Mouse (Mus musculus): ENCODE data around the gene Tmem50a.

Tmem50a gene

DNA sequence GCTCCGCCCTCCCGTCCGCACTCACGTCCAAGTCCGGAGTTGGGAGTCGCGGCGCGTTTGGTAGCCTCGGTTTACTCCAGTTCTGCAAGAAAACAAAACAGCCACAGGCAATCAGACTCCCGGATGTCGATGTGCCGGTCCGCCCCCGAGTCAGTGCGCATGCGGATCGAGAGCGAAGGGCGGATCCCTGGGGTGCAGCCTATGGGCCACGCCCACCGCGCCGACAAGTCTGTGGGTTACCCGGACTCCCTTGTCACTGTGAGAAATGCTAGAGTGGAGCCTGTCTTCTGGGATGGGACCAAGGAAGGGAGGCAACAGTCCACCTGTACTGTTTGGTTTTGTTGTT, at the start of gene Tmem50a:
TSS of gene Tmem50a (minus strand) at position 161 of the 346 bp plus-strand sequence.
- DNase-seq, result peak; percentile 88

DNA sequence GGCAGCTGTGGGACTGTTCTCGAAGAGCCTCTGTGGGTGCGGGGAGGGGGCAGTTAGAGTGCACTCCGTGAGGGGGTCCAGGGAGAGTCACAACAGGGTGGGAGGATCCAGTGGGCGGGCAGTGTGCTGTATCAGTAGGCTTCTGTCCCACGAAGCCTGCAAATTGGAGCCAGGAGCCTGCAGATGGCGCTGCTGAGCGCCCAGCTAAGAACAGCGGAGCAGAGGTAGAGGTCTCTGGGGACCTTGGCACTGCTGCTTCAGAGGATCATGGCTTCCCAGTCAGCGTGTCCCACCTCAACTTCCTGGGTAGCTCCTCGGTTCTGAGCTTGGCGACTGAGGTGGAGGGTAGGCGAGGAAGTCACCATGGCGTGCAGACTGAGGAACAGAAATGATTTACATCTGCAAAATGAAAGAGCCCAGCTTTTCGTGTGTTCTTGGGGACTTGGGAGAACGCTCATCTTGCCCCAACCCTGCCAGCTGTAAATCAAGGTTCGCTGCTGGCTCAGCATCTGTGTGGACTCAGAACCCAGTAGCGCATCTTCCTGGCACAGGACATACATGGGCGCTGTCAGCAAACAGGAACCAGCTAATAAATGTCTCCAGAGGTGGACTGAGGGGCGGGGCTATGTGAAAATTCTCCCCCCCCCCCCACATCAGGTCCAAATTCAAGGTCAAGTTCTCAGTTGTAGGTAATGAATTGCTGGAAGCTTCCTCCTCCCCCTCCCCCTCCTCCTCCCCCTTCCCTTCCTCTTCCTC, 48.4 kb upstream of the Tmem50a start:
- no peak for DNase-seq

DNA sequence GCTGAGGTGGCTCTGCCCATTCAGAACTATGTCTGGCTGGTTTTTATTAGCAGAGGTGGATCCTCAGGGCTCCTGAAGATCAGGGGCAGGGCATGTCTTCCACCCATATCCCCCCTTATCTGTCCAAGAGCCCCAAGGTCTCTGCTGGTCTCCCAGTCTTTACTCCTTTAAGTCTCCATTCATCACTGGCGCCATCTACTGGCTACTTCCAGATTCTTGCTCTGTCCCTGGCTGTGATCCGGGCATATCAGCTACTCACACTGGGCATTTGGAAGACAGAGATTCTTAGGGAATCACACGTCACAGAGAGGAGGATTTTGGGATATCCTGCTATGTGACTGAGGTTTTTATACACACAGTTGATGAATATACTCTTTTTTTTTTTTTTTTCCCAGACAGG, 41.5 kb upstream of the Tmem50a start:
- no peak for DNase-seq

DNA sequence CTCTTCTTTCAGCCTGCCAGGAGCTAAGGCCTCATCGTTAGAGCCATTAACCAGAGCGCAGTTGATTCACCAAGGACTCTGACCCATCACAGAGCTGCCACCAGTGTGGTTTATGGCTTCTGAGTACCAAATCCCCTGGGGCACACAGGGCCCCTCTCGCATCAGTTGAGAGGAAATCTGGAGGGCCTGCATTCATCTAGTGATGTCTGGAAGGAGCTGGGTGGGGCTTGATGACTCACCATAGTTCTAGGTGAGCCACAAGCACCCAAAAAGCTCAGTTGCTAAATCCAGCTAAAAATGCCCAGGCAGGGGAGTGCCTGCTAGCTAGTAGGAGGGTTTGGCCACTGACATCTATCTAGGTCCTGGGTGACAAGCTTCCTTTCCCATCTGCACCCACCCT, 41.0 kb upstream of the Tmem50a start:
- no peak for DNase-seq

DNA sequence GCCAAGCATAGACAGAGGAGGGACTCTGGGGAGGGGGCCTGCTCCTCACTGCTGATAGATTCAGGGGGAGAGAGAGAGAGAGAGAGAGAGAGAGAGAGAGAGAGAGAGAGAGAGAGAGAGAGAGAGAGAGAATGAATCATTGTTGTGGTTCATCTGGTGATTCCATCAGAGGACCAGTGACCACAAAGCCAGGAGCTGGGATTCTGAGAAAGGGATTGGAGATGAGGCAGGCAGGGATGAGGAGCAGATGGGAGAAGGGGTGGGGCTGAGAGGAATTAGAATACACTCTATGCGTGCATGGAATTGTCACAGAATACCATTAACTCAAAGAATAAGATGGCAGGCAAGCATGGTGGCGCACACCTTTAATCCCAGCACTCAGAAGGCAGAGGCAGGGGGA, 40.4 kb upstream of the Tmem50a start:
- no peak for DNase-seq

DNA sequence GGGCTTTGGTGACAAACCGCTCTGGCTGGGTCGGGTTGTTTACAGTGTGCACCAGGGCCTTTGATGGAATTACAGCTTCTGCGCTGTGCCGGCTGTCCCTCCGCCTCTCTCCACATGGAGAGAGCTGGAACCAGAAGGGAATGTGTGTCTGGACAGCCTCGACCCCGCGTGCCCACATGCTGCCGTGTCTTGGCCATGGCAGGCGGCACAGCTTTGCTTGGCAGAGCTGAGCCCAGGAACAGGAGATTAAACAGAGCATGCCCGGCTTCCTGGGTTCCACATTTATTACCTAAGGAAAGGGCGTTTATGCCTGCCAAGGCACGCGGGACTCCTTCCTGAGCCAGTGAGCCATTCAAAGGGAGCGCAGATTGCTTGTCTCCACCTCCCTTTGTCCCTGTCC, 39.6 kb upstream of the Tmem50a start:
- DNase-seq, result no peak

DNA sequence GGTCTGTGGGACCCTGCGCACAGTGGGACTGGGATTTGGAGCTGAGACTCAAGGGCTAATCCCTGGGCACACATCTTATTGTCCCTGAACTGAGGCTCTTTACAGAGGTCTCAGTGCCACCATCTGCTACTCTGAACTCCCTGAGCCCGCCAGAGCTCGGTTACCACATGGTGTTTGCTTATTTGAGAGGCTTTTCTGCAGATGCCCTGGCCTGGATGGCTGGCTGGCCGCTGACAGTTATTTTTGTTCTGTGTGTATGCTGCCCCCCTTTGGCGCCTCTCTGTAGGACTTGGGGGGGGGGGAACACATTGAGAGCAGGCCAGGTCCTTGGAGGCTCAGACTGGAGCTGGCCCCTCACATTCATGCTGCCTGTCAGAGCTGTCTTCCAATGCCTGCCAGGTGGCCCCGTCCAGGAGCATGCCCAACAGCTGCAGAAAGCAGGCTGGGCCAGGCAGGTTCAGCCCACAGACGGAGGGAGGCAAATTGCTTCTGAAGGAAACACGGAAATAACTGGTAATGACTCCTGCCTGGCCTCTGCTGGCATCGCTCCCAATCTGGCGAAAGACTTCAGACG, 35.8 kb upstream of the Tmem50a start:
- no peak for DNase-seq

DNA sequence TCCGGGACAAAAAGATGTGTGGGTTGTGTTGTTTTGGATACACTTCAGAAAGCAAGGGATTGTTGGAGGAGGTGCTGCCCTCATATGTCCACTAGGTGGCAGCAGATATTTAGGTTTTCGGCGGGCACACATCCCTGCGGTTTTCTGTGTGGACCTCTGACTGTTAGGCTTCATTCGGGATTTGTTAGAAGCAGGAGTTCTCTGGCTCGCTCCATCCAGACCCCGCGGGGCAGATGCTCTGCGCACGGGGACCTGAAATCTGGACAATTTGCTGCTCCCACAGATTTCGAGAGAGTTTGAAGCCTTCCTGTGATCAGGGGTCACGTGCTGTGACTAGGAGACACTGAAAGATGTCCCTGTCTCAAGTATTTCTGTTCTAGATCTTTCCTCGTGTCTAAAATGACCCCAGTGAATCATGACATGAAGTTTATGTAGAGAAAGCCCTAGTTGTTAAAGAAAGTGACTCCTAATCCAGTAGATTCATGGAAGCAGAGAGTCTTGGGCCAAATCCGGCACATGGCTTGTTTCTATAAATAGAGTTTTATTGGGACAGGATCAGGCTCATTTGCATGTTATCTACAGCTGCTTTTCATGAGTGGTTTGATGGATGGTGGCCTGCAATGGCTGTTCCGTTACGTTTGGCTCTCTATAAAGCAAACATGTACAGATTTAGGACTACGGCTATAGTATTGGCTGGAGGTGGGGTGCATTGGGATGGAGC, 31.4 kb upstream of the Tmem50a start:
- peak; percentile 74 for DNase-seq

DNA sequence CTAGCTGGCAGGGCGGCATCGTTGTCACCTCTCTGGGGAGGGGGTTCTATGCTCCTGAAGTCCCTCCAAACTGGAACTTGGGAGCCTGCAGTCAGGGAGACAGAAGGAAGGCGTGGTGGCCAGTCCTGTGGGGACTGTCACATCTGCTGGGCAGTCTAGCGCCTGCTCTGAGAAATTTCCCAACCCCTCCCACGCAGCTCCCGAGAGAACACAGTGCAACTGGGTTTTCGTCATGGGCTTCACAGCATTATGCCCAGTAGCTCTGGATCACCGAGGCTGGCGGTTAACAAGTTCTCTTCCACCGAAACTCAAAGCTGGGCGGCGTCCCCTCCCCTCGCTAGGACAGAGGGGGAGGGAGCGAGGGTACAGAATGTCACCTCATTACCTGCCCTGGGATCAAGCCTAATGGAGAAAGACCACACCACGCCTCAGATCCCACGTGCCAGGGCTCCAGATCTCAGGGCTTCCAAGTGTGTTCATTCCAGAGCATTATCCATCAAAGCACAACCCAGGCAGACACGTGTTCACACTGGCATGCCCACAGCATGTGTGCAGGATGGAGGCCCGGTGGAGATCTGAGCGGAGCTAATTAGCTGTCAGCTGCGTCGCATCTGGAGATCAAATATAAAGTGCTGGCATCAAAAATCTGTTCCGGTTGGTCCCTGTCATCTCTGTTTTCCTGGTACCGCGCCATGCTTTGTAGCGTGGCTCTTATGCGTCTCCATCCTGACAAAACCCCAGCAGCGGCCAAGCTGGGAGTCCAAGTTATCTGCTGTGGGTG, 29.1 kb upstream of the Tmem50a start:
- DNase-seq, result peak; percentile 25

DNA sequence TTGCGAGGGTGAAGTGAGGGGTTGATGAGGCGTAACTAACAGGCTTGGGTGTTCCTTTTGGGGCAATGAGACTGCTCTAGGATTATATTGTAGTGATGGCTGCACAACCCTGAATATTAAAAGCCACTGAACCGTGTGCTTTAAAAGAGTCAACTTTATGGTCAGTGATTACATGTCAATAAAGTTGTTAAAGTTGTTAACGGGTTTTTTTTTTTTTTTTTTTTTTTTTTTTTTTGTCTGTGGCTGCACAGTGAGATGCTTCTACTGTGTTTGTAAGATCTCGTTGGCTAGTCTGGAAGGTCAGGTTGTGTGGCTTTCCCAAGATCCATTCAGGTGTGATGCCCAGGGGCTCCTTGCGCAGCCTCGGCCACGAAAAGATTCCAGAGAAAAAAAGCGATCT, 25.1 kb upstream of the Tmem50a start:
- no peak for DNase-seq

DNA sequence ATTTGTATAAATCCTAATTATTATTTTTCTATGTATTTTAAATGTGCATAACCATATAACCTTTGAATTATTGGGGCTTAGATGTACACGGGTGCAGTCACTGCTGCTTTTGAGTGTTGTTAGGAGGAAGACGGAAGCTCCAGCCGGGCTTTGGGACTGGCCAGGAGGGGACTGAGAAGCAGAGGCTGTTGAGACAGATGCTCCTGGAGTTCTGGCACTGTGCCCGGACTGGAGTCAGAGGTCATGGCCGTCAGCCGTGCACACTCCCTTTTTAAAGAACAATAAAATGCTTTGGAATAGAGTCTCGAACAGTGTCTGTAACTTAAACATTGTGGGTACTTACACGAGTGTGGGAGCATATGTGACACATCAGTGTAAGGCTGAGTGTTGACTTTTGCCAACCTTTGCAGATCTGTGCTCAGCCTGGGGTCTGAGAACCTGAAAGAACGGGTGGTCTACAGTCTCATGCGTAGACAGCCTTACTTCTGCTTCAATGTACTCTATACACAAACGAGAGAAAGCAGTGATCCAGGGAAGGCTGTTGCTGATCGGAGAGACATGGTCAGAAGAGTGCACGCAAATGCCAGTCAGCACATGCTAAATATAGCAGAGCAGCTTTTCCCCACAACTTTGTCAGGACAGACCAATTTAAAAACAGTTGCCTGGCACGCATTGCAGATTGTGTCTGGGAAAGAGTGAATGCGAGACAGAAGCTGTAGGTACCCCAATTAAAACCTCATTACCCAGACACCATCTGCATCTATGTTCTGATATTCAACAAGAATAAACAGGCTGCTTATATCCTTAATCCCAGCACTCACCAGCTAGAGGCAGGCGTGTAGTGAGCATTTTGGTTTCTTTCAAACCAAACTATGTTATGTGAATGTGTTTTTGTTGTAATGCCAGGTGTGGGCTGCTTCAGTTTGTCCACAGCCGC, 22.7 kb upstream of the Tmem50a start:
- no peak for DNase-seq

DNA sequence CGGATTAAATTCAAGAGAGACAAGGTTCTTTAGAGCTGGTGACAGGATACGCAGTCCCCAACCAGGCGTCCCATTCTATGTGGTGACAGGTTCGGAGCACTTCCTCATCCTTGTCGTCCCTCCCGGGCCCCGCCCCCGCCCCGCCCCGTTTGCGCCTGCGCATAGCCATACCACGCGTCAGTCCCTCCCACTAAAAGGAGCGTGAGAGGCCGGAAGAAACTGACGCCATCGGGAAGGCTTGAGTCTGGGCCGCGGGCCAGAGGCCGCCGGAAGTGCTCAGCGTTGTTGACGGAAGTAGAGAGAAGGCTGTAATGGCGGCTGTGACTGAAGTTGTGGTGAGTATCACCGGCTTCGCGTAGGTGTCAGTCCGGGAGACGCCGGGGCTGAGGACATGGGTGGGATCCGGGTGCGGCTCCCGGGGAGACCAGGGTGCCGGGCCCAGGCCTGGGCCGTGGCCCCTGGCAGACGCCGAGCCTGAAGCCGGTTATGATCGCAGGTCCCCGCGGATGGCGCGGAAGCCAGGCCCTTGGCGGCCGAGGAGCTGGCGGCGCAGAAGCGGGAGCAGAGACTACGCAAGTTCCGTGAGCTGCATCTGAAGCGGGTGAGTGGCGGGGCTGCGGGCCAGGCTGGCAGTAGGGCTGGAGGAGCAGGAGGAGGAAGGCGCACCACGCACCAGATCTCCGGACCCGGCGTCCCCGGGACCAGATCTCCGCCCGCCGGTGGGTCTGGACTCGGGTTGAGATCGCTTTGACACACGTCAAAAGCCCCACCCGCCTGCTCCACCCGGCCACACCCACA, 16.1 kb upstream of the Tmem50a start, which contains the start of gene Syf2:
TSS of gene Syf2 (plus strand) at position 215 of the 798 bp plus-strand sequence.
- peak; percentile 91 for DNase-seq

DNA sequence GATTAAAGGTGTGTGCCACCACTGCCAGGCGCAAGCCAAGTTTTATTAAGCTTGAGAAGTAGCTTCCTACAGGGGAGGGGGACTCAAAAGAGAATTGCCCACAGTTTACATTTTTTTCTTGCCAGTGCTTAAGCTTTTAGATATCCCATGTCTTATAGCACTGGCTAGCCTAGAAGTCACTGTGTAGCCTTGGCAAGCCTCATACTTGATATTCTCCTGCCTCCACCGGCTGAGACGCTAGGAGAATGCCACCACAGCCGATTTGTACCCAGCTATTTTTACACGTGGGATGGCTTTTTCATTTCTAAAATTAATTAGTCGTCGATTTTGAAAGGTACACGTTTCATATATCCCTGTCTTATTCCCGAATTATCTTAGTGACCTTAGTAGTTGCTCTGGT, 15.4 kb upstream of the Tmem50a start:
- DNase-seq, result no peak

DNA sequence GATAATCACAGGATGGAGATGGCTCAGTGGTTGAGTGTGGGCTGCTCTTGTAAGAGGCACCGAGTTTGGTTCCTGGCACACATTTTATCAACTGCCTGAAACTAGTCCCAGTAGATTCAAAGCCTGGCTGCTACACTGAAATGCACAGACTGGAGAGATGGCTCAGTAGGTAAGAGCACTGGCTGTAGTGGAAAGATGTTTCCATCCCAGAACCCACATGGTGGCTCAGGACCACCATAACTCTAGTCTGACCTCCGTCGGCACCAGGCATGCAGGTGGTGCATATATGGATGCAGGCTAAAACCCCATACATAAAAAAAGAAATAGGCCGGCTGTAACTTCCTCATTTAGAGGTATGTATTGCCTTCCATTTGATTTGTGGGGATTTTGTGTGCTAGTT, 14.7 kb upstream of the Tmem50a start:
- no peak for DNase-seq

DNA sequence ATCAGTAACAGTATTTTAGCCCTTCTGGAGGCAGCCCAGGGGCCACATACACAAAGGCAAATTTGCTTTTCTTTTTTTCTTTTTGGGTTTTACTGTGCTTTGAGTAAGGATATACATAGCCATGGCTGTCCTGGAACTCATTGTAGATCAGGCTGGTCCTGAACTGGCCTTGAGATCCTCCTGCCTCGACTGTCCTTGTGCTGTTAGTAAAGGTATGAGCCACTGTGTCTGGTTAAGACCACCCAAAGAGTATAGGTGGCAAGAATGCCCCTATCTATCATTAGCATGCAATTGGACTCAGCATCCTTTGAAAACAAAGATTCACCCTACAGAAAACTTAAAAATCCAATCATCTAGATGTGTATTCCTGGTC, 13.6 kb upstream of the Tmem50a start:
- no peak for DNase-seq

DNA sequence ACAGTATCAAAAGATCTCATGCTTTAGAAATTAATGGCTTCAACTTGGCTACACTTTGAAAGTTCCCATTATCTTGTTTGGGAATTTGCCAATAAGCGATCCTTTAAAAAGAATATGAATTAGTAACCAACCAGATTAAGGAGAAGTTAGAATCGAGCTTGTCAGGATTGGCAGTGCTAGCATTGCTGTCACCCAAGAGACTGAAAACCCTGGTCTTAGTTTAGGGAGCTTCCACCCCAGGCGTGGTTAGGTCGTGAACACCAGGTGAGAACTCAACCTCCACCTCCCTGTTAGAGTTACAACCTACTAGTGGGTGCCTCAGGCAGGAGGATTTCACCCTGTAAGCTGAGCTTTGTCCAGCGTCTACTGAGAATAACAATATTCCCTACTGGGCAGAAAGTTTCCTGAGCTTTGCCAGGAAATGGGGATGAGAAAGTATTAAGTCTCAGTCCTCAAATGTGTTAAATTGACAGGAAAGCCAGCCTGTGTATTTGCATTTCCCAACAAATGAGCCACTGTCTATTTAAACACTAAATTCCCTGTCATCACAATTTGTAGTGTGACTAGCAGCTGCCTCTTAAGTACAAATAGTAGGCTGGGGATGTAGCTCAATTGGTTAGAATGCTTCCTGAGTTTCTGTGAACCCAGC, 13.1 kb upstream of the Tmem50a start:
- no peak for DNase-seq

DNA sequence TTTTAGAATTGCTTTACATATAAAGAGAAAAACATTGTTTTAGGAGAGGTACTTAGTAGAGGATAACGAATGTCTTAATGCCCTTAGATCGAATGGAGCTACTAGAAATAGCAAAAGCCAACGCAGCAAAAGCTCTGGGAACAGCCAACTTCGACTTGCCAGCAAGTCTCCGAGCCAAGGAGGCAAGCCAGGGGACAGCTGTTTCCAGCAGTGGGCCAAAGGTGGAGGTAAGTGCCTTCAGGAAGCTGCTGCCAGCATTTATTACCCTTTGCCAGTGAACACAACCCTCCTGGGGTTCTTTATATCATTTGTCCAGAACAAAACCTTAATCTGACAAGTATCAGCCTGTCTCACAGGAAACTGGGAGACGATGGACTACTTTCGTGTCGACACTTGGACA, 10.4 kb upstream of the Tmem50a start:
- DNase-seq, result no peak

DNA sequence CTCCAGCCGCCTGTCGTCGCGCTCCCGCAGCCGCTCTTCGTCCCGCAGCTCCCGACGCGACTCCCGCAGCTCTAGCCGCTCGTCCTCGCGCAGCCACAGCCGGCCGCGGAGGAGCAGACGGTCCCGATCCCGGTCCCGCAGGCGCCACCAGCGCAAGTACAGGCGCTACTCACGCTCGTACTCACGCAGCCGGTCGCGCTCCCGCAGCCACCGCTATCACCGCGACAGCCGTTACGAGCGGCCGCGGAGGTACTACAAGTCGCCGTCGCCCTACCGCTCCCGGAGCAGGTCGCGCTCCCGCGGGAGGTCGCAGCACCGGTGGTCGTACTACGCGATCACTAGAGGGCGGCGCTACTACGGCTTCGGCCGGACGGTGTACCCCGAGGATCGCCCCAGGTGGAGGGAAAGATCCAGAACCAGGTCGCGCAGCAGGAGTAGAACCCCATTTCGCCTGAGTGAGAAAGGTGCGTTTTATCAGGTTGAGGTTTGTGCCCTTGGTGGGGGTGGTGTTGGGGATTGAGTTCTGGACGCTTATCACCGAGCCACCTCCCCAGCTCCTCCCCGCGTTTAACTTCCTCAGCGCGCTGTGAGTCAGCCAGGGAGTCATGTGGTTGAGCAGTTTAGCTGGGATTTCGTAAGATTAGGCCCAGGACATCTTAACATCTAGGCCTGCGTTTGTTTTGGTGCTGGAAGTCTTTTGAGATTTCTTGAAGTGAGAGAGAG, 9.4 kb upstream of the Tmem50a start:
- peak; percentile 37 for DNase-seq

DNA sequence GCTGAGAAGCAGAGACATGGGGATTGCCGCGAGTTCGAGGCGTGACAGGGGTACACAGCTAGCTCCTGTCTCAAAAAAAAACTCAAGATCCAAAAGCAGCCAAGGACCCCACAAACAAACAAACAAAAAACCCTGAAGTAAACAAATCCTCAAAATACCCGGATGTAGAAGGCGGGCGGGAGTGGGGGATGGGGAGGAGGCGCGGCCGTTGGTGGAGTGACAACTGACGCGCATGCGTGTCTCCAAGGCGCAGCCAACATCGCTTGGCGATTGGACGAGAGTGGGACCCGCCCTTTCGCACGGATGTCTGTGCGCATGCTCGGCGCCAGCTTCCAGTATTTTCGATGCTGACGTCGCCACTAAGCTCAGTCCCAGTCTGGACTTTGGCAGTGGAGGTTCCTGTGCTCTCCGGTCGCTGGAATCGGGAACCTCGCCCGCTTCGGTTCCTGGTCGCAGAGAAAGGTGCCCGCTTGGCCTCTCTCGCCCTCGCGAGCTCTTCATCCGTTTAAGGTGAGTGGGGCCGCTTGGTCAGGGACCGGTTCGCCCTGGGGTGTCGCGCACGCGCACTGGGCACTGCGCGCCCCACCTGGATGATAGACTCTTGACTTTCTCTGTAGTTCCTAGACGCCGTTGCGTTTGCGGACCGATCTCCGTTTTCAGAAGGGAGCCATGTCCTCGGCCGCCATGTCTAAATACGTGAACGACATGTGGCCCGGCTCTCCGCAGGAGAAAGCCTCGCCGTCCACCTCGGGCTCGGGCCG, 8.6 kb upstream of the Tmem50a start, which contains the start of gene Rsrp1:
TSS of gene Rsrp1 (plus strand) at position 335 of the 761 bp plus-strand sequence.
- DNase-seq, result peak; percentile 98
